Mouse (Mus musculus) lung, adult 18-20 months (tissue): Measurements from ENCODE around the gene Hoxa3.

ENCODE experiments used
- DNase-seq, 2 experiments: peaks; one replicate each; pipeline ENCODE4 v3.0.0; 2022; ENCODE audit warnings: mixed read lengths in 2 of 2

The Hoxa3 gene

GRCm38 (mm10) chr6:52231885-52232567 is 18.9 kb upstream of the Hoxa3 start:
- DNase-seq: no peak

- DNase-seq: no peak
Measured at GRCm38 (mm10) chr6:52230516-52231165, 17.5 kb upstream of the Hoxa3 start, which contains the start of gene Hoxa9. Hoxa9 (minus strand) TSS chr6:52231089.

GRCm38 (mm10) chr6:52229558-52230416 is 16.7 kb upstream of the Hoxa3 start:
- DNase-seq: no peak

GRCm38 (mm10) chr6:52228475-52229465 is 15.6 kb upstream of the Hoxa3 start:
- DNase-seq: no peak

- no peak for DNase-seq
Measured at GRCm38 (mm10) chr6:52227470-52228222, 14.5 kb upstream of the Hoxa3 start.

- no peak for DNase-seq
Measured at GRCm38 (mm10) chr6:52226569-52227257, 13.6 kb upstream of the Hoxa3 start.

GRCm38 (mm10) chr6:52225612-52226568 is 12.8 kb upstream of the Hoxa3 start:
- DNase-seq: no peak

- DNase-seq: no peak
Measured at GRCm38 (mm10) chr6:52224895-52225611, 11.9 kb upstream of the Hoxa3 start.

GRCm38 (mm10) chr6:52223939-52224760 is 11.0 kb upstream of the Hoxa3 start:
- DNase-seq: no peak

- no peak for DNase-seq
Measured at GRCm38 (mm10) chr6:52222729-52223128, 9.6 kb upstream of the Hoxa3 start.

GRCm38 (mm10) chr6:52221993-52222685 is 9.0 kb upstream of the Hoxa3 start:
- no peak for DNase-seq

- peak; percentile 82 to 84 for DNase-seq
Measured at GRCm38 (mm10) chr6:52221337-52221992, 8.3 kb upstream of the Hoxa3 start, which contains the start of gene Hoxa7. Hoxa7 (minus strand) TSS chr6:52221854.

- DNase-seq: no peak
Measured at GRCm38 (mm10) chr6:52220865-52221310, 7.8 kb upstream of the Hoxa3 start.

- DNase-seq: no peak
Measured at GRCm38 (mm10) chr6:52220003-52220864, 7.1 kb upstream of the Hoxa3 start.

GRCm38 (mm10) chr6:52219234-52219942 is 6.3 kb upstream of the Hoxa3 start:
- no peak for DNase-seq
